Mouse (Mus musculus): Measurements from ENCODE around the gene Glt1d1.

The Glt1d1 gene

DNA sequence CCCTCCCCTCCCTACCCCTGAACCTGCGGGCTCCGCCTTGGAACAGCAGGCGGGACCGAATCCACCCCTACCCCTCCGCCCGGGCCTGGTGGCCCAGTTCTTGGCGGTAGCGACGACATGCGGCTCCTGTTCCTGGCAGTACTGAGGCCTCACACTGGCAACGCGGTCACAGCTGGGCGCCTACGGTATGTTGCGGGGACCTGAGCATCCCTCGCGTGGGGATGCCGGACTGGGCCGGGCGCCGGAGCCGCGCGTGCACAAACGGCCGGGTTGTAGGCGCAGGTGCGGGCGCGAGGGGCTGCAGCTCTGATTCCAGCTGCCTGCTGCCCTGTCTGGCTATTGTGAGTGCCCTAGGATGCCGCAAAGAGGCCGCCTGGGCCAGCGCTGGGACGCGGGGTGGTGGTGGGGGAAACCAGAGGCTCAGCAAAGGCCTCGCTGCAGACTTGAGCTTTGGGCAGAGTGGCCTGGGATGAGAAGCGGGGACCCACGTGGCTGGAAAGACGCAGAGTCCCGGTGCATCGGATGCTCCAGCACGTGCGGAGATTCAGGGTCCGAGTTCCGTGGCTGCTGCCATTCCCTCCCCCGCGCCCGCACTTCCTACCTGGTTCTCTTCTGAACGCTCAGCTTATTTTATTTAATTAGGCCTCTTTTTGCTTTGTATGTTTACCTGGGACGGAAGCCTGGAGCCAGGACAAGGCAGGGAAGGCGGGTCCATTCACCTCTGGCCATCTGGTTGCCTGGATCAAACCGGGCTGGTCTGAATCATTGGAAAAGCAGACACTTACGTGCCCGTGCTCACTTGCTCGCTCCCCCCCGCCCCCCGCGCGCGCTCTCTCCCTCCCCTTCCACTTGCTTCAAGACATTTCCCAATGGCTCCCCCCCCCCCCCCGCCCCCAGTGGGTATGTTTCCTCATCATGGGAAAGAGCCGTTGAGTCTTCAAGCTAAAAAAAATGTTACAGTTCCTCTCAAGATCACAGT lies at the start of gene Glt1d1, which contains the start of gene Slc15a4:
Glt1d1 (plus strand) TSS at position 96 of the 979 bp plus-strand sequence.
Slc15a4 (minus strand) TSS at position 731 of the 979 bp plus-strand sequence.
- DNase-seq (ENCODE audit: low read depth, low spot score) = no peak

DNA sequence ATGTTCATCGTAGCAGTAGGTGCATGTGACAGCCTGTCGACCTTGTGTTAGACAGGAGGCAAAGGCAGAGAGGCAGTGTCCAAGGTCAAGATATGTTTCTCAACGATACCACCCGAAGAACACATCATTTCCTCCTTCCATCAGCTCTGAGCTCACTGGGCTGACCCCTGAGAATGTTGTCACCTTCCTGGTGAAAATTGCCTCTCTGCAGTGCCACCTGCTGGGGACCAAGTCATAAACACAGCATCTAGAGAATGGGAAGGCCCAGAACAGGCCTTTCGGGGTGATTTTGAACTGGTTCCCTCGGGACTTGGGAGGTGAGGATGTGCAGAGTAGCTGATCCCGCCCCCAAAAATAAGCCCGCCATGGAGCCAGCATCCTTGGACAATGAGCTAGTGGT lies 48.4 kb upstream of the Glt1d1 start:
- no peak for DNase-seq (ENCODE audit: low read depth, low spot score)

DNA sequence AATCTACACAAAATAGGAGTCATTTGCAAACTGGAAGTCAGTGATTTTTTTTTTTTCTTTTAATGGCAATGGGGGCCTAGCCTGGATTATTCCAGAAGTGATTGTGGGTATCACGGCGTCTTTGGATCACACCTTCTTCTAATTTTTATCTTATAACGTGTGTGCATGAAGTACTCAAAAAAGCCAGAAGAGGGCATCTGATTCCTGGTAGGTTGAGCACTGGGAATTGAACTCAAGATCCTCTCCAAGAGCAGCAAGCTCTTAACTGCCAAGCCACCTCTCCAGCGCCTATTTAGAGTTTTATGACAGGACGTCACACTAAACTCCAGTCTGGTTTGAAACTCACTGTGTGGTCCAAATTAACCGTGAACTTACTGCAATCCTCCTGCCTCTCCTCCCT lies 44.2 kb upstream of the Glt1d1 start:
- no peak for DNase-seq (ENCODE audit: low read depth, low spot score)

DNA sequence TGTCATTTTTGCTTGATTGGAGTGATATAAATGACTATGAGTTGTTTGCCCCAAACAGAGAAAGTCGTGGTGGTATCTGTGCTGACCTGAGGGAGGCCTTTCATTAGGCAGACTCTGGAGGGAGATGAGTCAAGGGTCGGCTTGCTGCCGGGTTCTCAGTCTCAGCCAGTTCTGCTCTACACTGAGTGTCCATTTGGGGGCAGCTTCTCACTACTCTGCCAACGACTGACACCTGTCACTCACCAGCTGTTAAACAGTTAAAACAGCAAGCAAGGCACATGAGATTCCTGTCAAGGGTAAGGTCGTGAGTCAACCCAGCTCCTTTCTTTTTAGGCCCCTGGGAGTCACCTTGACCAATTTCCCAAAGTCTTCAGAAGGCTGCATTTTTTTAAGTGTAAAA lies 39.7 kb upstream of the Glt1d1 start:
- DNase-seq (ENCODE audit: low read depth, low spot score) = no peak

DNA sequence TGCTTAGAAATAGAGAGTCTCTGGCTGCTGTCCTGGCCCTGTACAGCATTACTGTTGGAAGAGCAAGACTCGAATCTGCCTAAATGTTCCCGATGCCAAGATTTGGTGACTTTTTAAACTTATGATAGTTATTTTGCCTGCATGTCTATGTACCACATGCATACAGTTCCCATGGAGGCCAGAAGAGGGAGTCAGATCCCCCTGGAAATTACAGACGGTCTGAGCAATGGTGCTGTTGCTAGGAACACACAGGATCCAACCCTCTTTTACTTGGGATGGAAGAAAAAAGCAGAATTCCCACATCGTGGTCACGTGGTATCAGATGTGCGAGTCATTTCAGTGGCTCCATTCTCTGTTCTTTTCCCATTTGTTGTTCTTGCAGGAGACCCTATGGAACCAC lies 39.2 kb upstream of the Glt1d1 start:
- no peak for DNase-seq (ENCODE audit: low read depth, low spot score)

DNA sequence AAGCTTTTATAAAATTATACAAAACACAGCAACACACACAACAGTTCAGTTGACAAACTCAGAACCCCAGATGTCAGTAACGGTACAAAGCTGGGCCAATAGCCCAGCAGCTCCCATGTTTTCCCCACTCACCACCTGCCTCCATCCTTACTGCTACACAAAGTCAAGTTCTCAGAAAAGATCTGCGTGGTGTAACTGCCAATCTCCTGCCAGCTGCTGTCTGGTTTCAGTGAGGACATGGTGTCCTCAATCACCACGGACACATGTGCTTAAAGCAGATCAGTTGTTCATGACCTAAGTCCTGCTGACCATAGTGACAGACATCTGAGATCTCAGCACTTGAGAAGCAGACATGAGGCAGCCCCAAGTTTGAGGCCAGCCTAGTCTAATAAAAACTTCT lies 36.4 kb upstream of the Glt1d1 start:
- no peak for DNase-seq (ENCODE audit: low read depth, low spot score)

DNA sequence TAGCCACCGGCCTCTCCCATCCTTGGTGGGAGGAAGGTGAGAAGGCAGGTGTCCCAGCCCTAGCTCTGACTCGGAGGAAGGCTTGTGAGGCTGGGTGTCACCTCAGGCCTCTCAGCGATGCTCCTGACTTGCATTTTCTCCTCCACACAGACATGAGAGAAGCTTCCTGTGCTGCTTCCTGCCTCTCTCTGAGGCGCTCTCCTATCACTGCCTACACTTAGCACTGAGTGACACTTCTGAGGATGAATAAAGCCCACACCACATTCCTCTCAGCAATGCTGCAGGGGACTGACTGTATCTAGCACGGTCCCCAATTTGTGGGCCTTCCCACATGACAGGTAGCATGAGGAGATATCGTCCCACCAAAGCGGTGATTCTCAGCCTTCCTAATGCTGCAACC lies 35.2 kb upstream of the Glt1d1 start:
- no peak for DNase-seq (ENCODE audit: low read depth, low spot score)

DNA sequence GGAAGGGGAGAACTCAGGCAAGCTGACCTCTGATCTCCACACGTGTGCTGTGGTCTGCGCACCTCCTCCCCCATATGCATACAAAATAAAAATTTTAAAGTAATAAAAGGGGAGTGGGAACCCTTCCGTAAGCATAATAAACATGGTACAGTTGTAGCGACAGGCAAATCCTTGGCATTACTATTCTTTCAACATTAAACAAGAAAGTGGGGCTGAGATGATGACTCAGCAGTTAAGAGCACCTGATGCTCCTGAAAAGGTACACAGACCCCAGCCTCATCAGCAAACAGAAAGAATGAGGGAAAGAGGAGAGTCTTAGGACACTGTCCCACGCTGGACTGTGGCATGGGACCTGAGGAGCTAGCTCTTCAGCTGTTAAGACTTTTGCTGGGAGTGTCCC lies 29.1 kb upstream of the Glt1d1 start:
- no peak for DNase-seq (ENCODE audit: low read depth, low spot score)

DNA sequence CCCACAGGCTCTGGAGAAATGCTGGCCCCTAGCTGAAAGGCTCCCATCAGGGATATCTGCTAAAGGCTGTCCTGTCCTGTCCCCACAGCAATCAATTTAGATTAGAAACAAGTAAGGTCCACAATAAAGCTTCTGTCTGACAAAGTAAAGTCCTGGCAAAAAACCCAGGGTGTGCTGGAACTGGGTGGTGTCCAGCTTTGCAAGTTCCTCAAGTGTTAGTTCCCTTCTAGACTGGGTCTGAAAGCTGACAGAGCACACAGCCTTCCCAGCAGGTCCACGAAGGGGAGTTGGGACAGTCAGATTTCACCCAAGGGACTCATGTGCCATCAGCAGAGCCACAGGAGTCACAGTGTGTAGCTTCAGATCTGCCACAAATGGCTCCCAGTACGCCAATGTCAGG lies 24.6 kb upstream of the Glt1d1 start:
- no peak for DNase-seq (ENCODE audit: low read depth, low spot score)

DNA sequence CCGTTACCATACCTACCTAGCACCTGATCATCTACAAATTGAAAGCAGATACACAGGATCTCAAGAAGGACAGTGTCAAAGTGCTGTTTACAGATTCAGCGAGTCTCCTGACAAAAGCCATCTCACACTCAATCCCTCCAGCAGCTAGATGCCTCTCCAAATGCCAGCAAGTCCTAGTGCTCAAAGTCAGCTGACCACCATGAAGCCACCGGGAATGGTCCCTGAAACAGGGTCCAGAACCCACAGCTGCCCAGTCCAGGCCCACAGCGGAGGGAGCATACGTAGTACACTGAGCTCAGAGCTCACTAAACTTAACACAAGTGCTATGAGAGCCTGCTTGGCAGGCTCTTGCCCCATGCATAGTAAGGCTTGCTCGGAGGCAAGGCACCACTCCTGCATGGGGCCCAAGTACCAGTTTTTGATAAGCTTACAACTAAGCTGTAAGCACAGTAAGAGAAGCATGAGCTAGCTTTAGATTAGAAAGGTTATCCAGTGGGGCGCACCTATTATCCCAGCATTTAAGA lies 22.8 kb upstream of the Glt1d1 start:
- no peak for DNase-seq (ENCODE audit: low read depth, low spot score)

DNA sequence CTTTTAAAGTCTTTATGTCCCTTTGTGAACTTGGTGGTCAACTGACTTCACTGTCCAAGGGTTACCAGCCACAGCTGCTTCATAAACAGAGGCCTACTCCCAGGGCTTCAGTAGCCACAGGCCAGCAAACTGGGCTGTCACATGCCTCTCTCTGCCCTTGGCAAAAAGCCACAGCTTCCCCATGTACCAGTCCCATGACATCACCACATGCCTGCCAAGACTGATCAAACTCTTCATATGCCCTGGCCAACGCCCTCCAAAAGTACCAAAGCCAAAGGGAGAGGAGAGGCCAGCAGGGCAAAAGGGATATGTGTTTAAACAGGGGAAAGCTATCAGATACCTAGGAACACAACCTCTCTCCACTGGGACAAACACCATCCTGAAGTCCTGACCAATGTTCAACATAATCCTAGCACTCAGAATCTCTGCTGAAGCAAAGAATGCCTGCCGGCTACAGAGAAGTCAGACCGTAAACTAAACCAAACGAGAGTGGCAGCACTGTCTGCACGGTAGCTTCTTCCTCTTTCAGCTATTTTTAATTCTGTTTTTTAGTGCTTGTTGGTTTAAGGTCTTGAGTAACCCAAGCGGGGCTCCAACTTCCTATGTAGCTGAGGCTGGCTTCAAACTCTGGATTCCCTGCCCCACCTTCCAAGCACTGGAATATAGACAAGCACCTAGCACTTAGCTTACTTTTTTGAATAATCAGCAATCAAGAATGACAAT lies 21.1 kb upstream of the Glt1d1 start:
- DNase-seq (ENCODE audit: low read depth, low spot score) = no peak

DNA sequence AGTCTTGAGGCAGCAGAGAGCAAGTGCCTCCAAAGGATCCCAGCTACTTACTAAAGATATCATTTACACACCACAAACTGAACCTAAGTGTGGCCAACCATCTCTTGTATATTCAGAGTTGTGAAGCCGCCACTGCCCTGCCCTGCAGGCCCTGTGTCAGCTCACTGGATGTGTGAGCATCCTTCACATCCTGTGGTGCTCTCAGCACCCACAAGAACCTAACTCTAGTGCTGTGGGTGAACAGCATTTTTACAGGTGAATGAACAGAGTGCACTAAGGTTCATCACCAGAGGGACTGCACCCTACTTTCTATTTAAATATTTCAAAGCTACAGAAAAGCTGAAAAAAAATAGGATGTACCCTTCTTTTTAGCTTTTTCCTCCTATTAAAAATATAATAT lies 20.2 kb upstream of the Glt1d1 start:
- DNase-seq (ENCODE audit: low read depth, low spot score) = no peak

DNA sequence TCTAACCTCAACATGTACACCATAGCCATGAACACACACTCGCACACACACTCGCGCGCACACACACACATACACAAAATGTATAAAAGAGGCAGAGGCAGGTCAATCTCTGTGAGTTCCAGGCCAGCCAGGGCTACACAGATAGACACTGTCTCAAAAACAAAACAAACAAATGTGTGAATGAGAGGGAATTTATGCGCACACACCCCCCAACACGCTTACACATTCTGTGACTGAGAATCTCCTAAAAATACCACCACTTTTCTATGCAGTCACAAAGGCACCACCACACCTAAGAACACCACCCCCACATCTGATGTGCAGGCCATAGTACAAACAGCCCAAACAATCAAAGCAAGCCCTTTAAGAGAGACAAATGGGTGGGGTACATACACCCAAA lies 19.7 kb upstream of the Glt1d1 start:
- no peak for DNase-seq (ENCODE audit: low read depth, low spot score)

DNA sequence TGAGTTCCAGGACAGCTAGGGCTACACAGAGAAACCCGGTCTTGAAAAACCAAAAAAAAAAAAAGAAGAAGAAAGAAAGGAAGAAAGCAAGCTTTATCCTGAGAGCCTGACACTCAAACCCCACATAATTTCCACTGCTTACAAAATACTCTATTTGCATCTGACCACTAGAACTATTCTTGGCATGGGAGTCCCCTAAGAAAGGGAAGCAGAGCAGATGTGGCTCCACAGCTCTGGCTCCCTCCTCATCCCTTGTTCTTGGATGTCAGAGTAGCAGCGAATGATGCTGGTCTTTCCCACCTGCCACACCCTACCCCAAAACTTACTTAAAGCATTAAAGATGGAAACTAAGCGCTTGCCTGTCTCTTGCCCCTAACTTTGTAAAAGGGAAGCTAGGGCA lies 16.6 kb upstream of the Glt1d1 start:
- no peak for DNase-seq (ENCODE audit: low read depth, low spot score)

DNA sequence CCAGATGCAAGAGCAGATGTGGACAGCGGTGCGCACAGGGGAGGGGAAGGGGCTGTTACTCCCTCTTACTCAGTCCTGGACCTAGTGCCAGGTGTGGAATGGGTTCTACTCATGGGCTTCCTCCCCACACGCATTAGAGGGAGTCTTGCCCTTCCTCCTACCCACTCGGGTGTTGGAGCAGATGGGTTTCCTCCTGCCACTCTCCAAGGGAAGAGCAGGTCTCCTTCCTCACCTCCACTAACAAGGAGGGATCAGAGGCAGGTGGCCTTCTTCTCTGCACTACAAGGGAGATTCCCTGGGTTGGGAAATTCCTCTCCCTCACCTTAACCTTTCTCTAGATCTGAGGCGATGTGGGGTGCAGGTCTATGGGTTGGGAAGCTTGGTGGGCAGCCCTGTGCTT lies 15.9 kb upstream of the Glt1d1 start:
- no peak for DNase-seq (ENCODE audit: low read depth, low spot score)

DNA sequence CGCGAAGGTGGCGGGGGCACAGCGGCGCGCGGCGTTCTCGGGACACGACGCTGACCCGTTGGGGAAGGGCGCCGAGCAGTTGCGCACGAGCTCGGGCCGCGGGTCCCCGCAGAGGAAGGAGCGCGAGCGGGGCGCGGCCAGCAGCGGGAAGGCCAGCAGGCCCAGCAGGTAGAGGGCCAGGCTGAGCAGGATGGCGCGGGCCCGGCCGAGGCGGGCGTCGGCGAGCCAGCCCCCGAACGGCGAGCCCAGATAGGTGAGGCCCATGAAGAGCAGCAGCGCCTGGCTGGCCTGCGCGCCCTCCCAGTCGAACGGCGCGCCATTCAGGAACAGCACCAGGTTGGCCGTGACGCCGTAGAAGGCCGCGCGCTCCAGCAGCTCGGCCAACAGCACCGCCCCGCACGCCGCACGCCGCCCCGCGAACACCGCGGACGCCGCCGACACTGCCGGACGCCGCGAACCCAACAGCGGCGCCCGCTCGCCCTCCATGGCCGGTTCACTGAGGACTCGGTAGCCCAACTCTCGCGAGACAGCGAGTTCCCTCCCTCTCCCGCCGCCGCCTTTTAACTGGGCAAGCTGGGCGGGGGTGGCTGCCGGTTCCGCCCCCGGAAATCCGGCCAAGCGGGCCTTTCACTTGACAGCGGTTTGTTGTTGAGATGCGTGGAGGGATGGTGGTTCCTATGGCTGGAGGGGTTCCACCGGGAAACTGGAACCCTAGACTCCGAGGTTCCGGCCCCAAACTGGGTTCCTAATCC lies 15.0 kb upstream of the Glt1d1 start:
- DNase-seq (ENCODE audit: low read depth, low spot score) = peak; percentile 92

DNA sequence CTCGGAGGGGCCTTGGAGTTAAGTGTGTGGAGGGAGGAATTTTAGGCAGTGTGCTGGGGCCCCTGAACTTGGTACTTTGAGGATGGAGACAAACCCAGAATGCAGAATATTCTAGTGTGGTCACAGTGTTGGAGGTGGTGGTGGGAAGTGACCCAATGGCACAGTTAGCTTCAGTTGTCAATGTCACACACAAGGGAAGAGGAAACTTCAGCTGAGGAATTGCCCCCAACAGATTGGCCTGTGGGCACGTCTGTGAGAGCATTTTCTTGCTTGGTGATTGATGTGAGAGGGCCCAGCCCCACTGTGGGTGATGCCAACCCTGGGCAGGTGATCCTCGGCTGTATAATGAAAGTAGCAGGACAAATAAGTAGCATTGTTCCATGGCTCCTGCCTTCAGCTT lies 13.2 kb upstream of the Glt1d1 start:
- no peak for DNase-seq (ENCODE audit: low read depth, low spot score)

DNA sequence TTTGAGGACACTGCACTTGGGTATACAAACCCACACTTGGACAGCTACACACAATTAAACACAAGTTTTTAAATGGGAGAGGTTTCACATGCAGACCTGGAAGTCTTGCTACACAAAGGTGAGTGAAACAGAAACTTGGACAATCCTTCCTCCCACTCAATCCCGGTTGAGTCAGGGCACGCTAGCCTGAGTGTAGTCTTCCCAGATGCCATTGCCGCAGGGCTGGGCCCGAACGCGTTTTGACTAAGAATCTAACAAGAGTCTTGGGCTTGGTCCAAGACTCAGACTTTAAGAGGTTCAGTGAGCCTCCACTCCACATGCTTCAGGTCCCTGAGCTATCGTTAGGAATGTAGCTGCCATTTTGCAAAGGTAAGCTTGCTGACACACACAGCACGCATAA lies 11.7 kb upstream of the Glt1d1 start:
- no peak for DNase-seq (ENCODE audit: low read depth, low spot score)

DNA sequence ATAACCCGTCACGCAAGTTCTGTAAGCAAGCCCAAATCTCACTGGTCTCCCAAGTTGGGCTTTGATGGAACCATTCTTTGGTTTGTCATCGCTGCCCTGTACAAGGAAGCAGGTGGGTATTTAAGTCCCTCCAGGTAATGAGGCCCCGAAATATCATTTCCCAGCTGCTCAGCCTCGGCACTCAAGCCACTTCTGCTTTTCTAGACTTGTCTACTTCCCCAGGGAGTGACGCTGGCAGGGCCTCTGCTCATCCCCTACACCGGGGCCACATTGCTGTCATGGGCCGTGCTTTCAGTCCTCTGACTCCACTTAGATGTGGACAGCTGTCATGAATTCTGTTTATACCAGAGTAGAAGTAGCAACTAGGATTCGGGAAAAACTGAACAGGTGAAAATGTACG lies 11.0 kb upstream of the Glt1d1 start:
- no peak for DNase-seq (ENCODE audit: low read depth, low spot score)

DNA sequence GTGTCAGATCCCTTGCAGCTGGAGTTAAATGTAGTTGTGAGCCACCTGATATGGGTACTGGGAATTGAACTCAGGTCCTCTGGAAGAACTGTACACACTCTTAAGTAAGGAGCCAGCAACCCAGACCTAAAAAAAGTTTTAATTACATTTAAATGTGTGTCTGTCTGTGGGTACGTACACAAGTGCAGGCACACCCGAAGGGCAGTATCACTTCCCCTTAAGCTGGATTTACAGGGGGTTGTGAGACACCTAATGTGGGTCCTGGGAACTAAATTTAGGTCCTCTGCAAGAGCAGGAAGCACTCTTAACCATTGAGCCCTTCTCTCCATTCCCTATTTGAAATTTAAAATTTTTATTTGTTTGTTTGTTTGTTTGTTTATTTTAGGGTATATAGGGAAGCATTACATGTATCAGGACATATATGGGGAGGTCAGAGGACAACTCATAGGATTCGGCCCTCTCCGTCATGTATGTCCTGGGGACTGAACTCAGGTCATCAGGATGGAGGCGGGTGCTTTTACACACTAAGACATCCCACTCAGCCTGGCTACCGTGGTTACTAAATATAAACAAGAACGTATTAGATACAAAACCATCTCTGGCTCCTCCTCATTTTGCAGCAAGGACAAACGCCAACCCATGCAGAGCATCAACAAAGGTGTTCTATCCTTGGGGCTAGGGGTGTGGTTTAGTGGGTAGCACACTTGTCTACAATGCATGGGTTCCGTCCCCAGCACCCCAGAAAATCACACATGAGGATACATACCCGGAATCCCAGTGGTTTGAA lies 7.4 kb upstream of the Glt1d1 start:
- DNase-seq (ENCODE audit: low read depth, low spot score) = no peak

DNA sequence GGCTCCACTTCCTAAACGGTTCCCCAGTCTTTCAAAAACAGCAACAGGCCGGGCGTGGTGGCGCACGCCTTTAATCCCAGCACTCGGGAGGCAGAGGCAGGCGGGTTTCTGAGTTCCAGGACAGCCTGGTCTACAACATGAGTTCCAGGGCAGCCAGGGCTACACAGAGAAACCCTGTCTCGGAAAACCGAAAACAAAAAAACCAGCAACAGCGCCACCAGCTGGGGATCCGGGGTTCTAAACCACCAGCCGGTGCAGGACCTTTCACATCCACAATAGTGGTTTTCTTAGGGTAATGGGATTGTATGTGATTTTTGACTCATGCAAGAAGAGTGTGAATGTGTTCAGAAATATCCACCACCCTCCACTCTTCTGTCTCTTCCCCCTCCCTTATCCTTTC lies 4.8 kb upstream of the Glt1d1 start:
- no peak for DNase-seq (ENCODE audit: low read depth, low spot score)
